Mouse (Mus musculus): ENCODE measurements around the gene Dicer1. TPM values are rescaled to one million over a fixed set of nuclear protein-coding genes. Genes with fewer than 3 reads are reported as not detected.

Gene Dicer1
- polyA plus RNA-seq, 1 experiment from 2014 or later, result 20.4 TPM

- Histone ChIP-seq H3K4me2 (ENCODE audit: low read length) (no peak overlapping the region), H3K4me1 (replicated peaks; ENCODE audit: insufficient read depth, low read length) (peaks cover 18% of the 10 kb centered on the region), H3K9ac (ENCODE audit: low read depth, low read length) (no peak overlapping the region), H3K4me3 (replicated peaks; ENCODE audit: low read depth, low read length) (no peak overlapping the region), H3K36me3 (ENCODE audit: insufficient read depth, low read length) (no peaks in the 10 kb centered on the region), H3K27ac (no peak overlapping the region), H3K9me3 (replicated peaks; ENCODE audit: low read length) (no peaks in the 10 kb centered on the region), H3K27me3 (ENCODE audit: insufficient read depth, low read length) (no peaks in the 10 kb centered on the region)
- no peak for TF ChIP-seq CTCF (IDR thresholded peaks at IDR 0.05; ENCODE audit: low read depth)
- no peak for ATAC-seq (replicated peaks; ENCODE audit: low FRiP score, low read depth)
- DNase-seq (ENCODE audit: low spot score), result no peak
- WGBS, result 83% methylated on average over 4 of the region's 4 CpGs
Observed at GRCm38 (mm10) chr12:104743687-104744086, 8.1 kb downstream of the Dicer1 start.

DNA sequence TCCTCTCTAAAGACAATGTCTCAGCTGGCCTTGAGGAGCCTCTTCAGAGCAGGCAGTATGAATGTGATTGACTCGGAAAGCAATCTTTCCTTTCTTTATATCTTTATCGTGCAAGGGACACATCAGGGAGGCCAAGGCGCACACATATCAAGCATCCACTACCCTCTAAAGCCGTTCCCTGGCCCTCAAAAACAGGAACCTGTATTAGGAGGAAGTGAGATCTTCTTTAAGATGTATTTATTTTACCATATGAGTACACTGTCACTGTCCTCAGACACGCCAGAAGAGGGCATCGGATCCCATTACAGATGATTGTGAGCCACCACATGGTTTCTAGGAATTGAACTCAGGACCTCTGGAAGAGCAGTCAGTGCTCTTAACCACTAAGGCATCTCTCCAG, 9.5 kb downstream of the Dicer1 start:
- Histone ChIP-seq H3K4me2 (ENCODE audit: low read length) (no peak overlapping the region), H3K27ac (no peak overlapping the region), H3K9me3 (replicated peaks; ENCODE audit: low read length) (no peaks in the 10 kb centered on the region), H3K4me3 (replicated peaks; ENCODE audit: low read depth, low read length) (no peak overlapping the region), H3K9ac (ENCODE audit: low read depth, low read length) (no peak overlapping the region), H3K27me3 (ENCODE audit: insufficient read depth, low read length) (no peaks in the 10 kb centered on the region), H3K36me3 (ENCODE audit: insufficient read depth, low read length) (no peaks in the 10 kb centered on the region), H3K4me1 (replicated peaks; ENCODE audit: insufficient read depth, low read length) (peaks cover 18% of the 10 kb centered on the region)
- TF ChIP-seq CTCF (IDR thresholded peaks at IDR 0.05; ENCODE audit: low read depth), result peak; percentile 31; the same call in 1 of the 2 replicates
- ATAC-seq (replicated peaks; ENCODE audit: low FRiP score, low read depth) (no peak), DNase-seq (ENCODE audit: low spot score) (no peak)
- 76% methylated on average over 6 of the region's 6 CpGs for WGBS

DNA sequence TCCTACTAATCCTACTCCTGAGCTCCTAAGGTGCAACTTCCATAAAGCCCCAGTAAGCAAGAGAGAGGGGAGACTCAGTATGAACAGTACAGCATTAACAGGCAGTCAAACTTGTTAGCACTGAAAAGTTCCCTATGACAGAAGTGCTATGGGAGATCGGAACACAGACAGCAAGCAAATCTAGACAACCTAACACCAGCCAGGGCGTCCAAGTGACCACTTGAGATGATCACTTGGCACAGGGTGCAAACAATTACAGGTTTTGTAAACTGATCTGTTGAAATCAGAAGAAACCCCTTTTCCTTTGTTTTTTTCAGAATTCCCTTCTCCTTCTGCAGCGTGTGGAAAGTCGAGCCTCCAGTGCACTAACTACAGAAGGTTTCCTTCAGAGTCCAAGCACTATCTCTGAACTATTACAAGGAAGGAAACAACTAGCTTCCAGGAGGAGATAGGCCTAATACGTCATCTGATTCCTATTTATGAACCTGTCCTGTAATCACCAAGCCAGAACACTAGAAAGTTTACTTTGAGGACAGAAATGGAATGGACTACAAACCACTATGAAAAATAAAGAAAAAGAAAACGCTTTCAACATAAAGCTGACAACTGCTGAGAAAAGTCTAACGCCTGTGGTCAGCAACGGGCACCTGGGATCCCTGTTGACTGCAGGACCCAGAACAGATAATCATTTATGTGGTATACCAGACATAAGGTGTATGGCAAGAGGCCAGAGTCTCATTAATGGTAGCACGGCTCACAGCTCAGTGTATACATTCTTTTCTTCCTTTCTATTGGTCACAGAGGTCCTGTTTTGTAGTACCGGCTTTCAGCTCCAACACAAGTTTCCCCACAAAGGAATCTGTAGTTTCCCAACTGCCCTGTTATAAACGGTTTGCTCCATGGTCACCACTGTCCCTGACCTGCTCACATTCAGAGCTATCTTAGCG, 10.6 kb downstream of the Dicer1 start:
- TF ChIP-seq CTCF (IDR thresholded peaks at IDR 0.05; ENCODE audit: low read depth), result no peak
- H3K9me3 ChIP-seq (replicated peaks; ENCODE audit: low read length), result no peaks in the 10 kb centered on the region
- H3K4me3 ChIP-seq (replicated peaks; ENCODE audit: low read depth, low read length), result no peak overlapping the region
- ATAC-seq (replicated peaks; ENCODE audit: low FRiP score, low read depth) (no peak), DNase-seq (ENCODE audit: low spot score) (no peak)
- H3K27ac ChIP-seq, result peak overlapping the region; percentile 19; the same call in 1 of the 2 replicates
- no peak overlapping the region for H3K9ac ChIP-seq (ENCODE audit: low read depth, low read length)
- WGBS, result 54% methylated on average over 12 of the region's 12 CpGs
- no peak overlapping the region for H3K4me2 ChIP-seq (ENCODE audit: low read length)
- peaks cover 18% of the 10 kb centered on the region for H3K4me1 ChIP-seq (replicated peaks; ENCODE audit: insufficient read depth, low read length)
- no peaks in the 10 kb centered on the region for H3K27me3 ChIP-seq (ENCODE audit: insufficient read depth, low read length)
- H3K36me3 ChIP-seq (ENCODE audit: insufficient read depth, low read length), result no peaks in the 10 kb centered on the region

GRCm38 (mm10) chr12:104738931-104739330, 12.8 kb downstream of the Dicer1 start:
- Histone ChIP-seq H3K4me3 (replicated peaks; ENCODE audit: low read depth, low read length) (no peak overlapping the region), H3K4me2 (ENCODE audit: low read length) (no peak overlapping the region), H3K9ac (ENCODE audit: low read depth, low read length) (no peak overlapping the region), H3K9me3 (replicated peaks; ENCODE audit: low read length) (no peaks in the 10 kb centered on the region), H3K4me1 (replicated peaks; ENCODE audit: insufficient read depth, low read length) (peaks cover 18% of the 10 kb centered on the region), H3K36me3 (ENCODE audit: insufficient read depth, low read length) (no peaks in the 10 kb centered on the region), H3K27me3 (ENCODE audit: insufficient read depth, low read length) (no peaks in the 10 kb centered on the region), H3K27ac (no peak overlapping the region)
- no peak for ATAC-seq (replicated peaks; ENCODE audit: low FRiP score, low read depth)
- no peak for DNase-seq (ENCODE audit: low spot score)
- 34% methylated on average over 3 of the region's 3 CpGs for WGBS
- TF ChIP-seq CTCF (IDR thresholded peaks at IDR 0.05; ENCODE audit: low read depth), result no peak

- H3K4me3 ChIP-seq (replicated peaks; ENCODE audit: low read depth, low read length), result no peak overlapping the region
- WGBS, result 22% methylated on average over 9 of the region's 9 CpGs
- H3K36me3 ChIP-seq (ENCODE audit: insufficient read depth, low read length), result no peaks in the 10 kb centered on the region
- peak; percentile 80 for ATAC-seq (replicated peaks; ENCODE audit: low FRiP score, low read depth)
- H3K27ac ChIP-seq, result no peak overlapping the region
- no peak overlapping the region for H3K4me2 ChIP-seq (ENCODE audit: low read length)
- peak; percentile 58 for DNase-seq (ENCODE audit: low spot score)
- TF ChIP-seq CTCF (IDR thresholded peaks at IDR 0.05; ENCODE audit: low read depth), result no peak
- H3K4me1 ChIP-seq (replicated peaks; ENCODE audit: insufficient read depth, low read length), result peaks cover 18% of the 10 kb centered on the region
- no peaks in the 10 kb centered on the region for H3K9me3 ChIP-seq (replicated peaks; ENCODE audit: low read length)
- H3K9ac ChIP-seq (ENCODE audit: low read depth, low read length), result no peak overlapping the region
- H3K27me3 ChIP-seq (ENCODE audit: insufficient read depth, low read length), result no peaks in the 10 kb centered on the region
Observed at GRCm38 (mm10) chr12:104738446-104738845, 13.3 kb downstream of the Dicer1 start.

DNA sequence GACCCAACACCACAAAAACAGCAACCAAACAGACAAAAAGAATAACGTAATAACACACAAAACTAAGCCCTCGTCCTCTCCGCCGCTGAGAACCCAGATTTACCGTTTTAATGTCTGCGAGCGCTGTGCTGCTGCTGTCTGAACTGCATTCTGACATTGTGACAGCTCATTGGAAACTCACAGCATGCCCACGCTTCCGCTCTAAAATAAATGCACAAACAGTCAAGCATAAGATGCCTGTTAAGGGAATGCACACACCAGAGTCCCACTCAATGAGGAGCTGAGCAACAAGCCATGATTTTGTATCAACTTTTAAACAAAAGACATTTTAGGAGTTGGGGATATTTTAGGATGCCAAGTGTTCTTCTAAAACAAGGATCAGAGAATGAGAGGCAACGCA, 14.1 kb downstream of the Dicer1 start:
- Histone ChIP-seq H3K4me2 (ENCODE audit: low read length) (no peak overlapping the region), H3K4me3 (replicated peaks; ENCODE audit: low read depth, low read length) (no peak overlapping the region), H3K9me3 (replicated peaks; ENCODE audit: low read length) (no peaks in the 10 kb centered on the region), H3K4me1 (replicated peaks; ENCODE audit: insufficient read depth, low read length) (peaks cover 18% of the 10 kb centered on the region), H3K36me3 (ENCODE audit: insufficient read depth, low read length) (no peaks in the 10 kb centered on the region), H3K27me3 (ENCODE audit: insufficient read depth, low read length) (no peaks in the 10 kb centered on the region), H3K9ac (ENCODE audit: low read depth, low read length) (no peak overlapping the region), H3K27ac (no peak overlapping the region)
- DNase-seq (ENCODE audit: low spot score) (no peak), ATAC-seq (replicated peaks; ENCODE audit: low FRiP score, low read depth) (no peak)
- no peak for TF ChIP-seq CTCF (IDR thresholded peaks at IDR 0.05; ENCODE audit: low read depth)
- WGBS, result 84% methylated on average over 10 of the region's 10 CpGs

All from kidney, postnatal 0 days (tissue).